Mouse (Mus musculus) limb, embryonic 10.5 days (tissue): ENCODE measurements around the gene Dclk3. TPM values are rescaled to one million over a fixed set of nuclear protein-coding genes. Genes with fewer than 3 reads are reported as not detected.

Experiments
- DNase-seq: peaks from one replicate; pipeline ENCODE4 v3.0.0-alpha.2; 2017; ENCODE audit warnings: low spot score
- H3K27ac ChIP-seq: fragments of 300-500 bp; sonication (generic); 2 replicates; pipeline ENCODE4 v1.5.1; 2016; ENCODE audit warnings: mild to moderate bottlenecking
- H3K27me3 ChIP-seq: fragments of 300-500 bp; sonication (generic); 2 replicates; pipeline ENCODE4 v1.6.1; 2016; ENCODE audit warnings: low read depth, mild to moderate bottlenecking; ENCODE audit not compliant: poor library complexity, severe bottlenecking
- H3K36me3 ChIP-seq: fragments of 300-500 bp; sonication (generic); 2 replicates; pipeline ENCODE4 v1.6.1; 2016; ENCODE audit warnings: mild to moderate bottlenecking, moderate library complexity
- H3K4me1 ChIP-seq: fragments of 300-500 bp; sonication (generic); 2 replicates; pipeline ENCODE4 v1.6.1; 2016
- H3K4me3 ChIP-seq: fragments of 300-500 bp; sonication (generic); 2 replicates; pipeline ENCODE4 v1.5.1; 2016; ENCODE audit warnings: mild to moderate bottlenecking, moderate library complexity
- H3K9me3 ChIP-seq: fragments of 300-500 bp; sonication (generic); replicated peaks from 2 replicates; pipeline ENCODE4 v1.6.1; 2016; ENCODE audit warnings: mild to moderate bottlenecking
- WGBS: fragments of 180-500 bp; shearing (Covaris S2); methylation state at CpG from one replicate; pipeline ENCODE4 v1.1.7; 2016; 5-methylcytosine and 5-hydroxymethylcytosine counted together
- polyA plus RNA-seq: library from polyadenylated mRNA; unstranded; fragments of >200 nt; fragmentation: Nextera tagmentation; extraction: Ambion mirVana; gene quantifications from 2 replicates; pipeline ENCODE4 v1.2.1, GENCODE M21; 2016

Dclk3 gene
- 0.20 and 0.31 TPM in 2 replicates for polyA plus RNA-seq

DNA sequence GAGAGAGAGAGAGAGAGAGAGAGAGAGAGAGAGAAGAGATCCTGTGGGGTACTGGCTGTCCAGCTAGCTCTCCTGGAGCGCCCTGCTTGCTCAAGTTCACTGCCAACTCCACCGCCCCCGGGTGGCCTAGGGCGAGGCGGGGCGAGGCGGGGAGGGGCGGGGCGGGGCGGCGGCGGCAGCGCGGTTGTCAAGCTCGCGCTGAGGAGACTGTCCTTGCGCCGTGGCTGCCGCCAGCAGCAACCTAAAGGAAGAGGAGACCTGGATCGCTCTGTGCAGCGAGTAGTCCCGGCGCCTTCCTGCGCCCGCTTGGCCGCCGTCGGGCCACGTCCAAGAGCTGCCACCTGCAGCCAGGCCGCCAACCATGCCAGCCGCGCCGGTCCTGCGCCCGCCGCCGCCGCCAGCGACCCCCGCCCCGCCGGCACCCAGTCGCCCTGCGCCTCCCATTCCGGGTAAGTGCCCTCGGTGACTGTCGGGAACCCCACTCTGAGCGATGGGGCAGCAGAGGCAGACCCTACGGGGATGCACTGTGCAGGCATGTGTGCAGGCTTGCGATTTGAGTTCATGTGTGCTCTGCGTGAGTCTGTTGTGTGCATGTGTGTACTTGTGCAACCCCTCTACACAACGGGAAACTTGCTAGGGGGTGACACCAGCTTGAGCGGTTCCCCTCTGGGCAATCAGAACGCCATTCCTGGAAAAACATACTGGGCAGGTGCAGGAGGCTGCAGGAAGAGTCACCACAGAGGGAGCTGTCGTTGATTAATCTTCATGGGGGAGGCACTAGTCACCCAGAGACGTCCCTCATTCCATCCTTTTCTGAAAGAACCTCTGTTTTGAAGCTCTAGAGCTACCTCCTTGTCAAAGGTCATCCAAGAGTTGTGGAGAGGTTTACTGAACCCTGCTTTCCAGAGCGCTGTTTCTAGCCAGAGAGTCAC lies at the start of gene Dclk3:
TSS of gene Dclk3 (plus strand) at position 178 of the 932 bp plus-strand sequence.
- H3K9me3 ChIP-seq: no peaks in the 10 kb centered on the region
- peaks cover 49% of the 10 kb centered on the region for H3K27me3 ChIP-seq
- WGBS: 5% methylated on average over 50 of the region's 57 CpGs

DNA sequence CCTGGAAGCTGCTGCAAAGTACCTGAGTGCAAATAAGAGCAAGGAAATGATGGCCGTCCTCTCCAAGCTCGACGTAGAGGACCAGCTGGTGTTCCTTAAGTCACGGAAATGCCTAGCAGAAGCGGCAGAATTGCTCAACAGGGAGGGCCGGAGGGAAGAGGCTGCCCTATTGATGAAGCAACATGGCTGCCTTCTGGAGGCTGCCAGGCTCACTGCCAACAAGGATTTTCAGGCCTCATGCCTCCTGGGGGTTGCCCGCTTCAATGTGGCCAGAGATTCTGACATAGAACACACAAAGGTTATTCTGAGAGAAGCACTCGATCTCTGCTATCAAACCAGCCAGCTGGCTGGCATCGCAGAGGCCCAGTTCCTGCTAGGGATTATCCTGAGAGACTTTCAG lies 48.9 kb upstream of the Dclk3 start:
- H3K4me3 ChIP-seq: no peak overlapping the region
- no peaks in the 10 kb centered on the region for H3K27me3 ChIP-seq
- DNase-seq: no peak
- no peak overlapping the region for H3K27ac ChIP-seq
- no peaks in the 10 kb centered on the region for H3K4me1 ChIP-seq
- H3K36me3 ChIP-seq: no peaks in the 10 kb centered on the region
- 92% methylated on average over 9 of the region's 9 CpGs for WGBS
- H3K9me3 ChIP-seq: no peaks in the 10 kb centered on the region

More for the DNA sequence above, at the start of gene Dclk3:
- H3K27ac ChIP-seq: peak within 1 kb of the TSS; percentile 5
- H3K4me3 ChIP-seq: peak within 1 kb of the TSS; percentile 58
- H3K36me3 ChIP-seq: no peaks in the 10 kb centered on the region
- H3K4me1 ChIP-seq: peaks cover 10% of the 10 kb centered on the region
- DNase-seq: peak; percentile 55

DNA sequence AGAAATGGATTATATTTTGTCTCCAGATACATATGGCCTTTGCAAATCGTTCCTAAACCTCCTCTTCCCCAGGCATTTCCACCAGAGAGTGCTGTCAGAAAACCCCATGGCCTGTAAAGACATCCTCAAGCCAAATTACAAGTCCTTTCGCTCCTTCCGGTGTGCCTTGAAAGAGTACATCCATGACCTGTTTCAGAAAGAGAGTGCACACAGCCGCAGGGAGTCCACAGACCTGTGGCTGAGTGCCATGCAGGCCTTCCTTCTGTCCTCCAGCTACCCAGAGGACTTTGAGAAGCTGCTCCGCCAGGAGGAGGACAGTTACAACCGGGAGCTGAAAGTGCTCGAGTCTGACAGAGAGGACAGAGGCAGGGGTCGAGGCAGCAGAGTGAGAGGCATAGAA lies 47.8 kb upstream of the Dclk3 start:
- Histone ChIP-seq H3K4me3 (no peak overlapping the region), H3K9me3 (no peaks in the 10 kb centered on the region), H3K36me3 (no peaks in the 10 kb centered on the region), H3K27ac (no peak overlapping the region), H3K27me3 (no peaks in the 10 kb centered on the region), H3K4me1 (no peaks in the 10 kb centered on the region)
- no peak for DNase-seq
- WGBS: 86% methylated on average over 8 of the region's 8 CpGs

DNA sequence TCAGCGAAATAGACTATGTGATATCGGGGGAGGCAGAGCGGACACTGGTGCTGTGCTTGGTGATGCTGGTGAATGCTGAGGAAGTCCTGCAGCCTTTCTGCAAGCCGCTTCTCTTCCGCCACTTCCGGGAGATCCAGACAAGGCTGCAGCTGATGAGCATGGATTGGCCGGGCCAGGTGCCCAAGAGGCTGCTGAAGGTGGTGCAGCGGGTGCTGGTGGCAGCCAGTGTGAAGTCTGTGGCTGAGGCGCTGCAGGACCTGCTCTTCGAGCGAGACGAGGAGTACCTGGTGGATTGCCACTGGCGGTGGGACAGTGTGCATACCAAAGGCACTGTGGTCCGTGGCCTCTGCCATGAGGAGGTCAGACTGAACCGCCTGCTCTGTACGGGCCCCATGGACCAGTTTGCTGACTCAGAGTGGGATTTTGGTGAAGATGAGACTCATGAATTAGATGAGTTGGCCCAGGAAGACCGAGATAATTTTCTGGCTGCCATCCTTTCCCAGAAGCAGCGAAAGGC lies 46.9 kb upstream of the Dclk3 start:
- WGBS: 88% methylated on average over 18 of the region's 18 CpGs

DNA sequence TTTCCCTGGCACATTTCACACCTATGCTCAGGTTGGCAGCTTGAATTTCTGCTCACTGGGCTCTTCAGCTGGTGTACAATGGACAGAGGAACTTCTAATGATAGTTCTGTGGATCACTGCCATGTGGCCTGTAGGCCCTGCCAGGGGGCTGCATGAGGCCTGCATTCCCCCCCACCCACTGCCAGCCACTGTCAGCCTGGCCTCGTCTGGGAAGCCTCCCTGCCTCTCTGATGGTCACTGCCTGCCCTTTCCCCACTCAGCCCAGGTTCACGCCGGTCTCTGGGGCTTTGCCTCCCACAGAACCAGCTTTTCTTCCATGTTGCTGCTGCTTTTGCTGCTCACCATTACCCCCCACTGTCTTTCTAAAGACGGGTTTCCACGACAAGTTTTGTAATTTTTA lies 43.6 kb upstream of the Dclk3 start:
- 76% methylated on average over 5 of the region's 5 CpGs for WGBS
- H3K4me3 ChIP-seq: no peak overlapping the region
- no peaks in the 10 kb centered on the region for H3K27me3 ChIP-seq
- H3K9me3 ChIP-seq: no peaks in the 10 kb centered on the region
- DNase-seq: no peak
- H3K36me3 ChIP-seq: no peaks in the 10 kb centered on the region
- H3K4me1 ChIP-seq: no peaks in the 10 kb centered on the region
- no peak overlapping the region for H3K27ac ChIP-seq

More for the DNA sequence above, 46.9 kb upstream of the Dclk3 start:
- Histone ChIP-seq H3K4me1 (no peaks in the 10 kb centered on the region), H3K9me3 (no peaks in the 10 kb centered on the region), H3K4me3 (no peak overlapping the region), H3K36me3 (no peaks in the 10 kb centered on the region), H3K27me3 (no peaks in the 10 kb centered on the region), H3K27ac (no peak overlapping the region)
- DNase-seq: peak; percentile 27

DNA sequence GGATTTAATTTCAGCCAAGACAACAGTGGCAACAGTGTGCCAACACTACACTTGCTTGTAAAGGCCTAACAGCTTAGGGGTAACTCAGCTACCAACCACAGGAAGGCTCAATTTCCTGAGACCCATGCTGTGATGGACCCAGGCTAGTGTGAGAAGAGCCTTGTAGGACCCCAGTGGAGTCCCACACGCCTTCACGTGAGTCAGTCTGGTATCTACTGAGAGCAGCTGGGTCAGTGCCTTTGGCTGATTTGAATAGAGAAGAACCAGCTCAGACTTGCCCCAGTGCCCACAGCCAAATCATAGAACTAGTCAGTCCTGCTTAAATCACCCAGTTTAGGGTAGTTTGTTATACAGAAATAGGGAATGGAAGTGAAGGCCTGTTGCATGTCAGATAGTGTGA lies 40.8 kb upstream of the Dclk3 start:
- WGBS: 77% methylated on average over 2 of the region's 2 CpGs
- Histone ChIP-seq H3K4me1 (no peaks in the 10 kb centered on the region), H3K27ac (no peak overlapping the region), H3K9me3 (no peaks in the 10 kb centered on the region), H3K4me3 (no peak overlapping the region), H3K36me3 (no peaks in the 10 kb centered on the region), H3K27me3 (no peaks in the 10 kb centered on the region)
- DNase-seq: no peak

DNA sequence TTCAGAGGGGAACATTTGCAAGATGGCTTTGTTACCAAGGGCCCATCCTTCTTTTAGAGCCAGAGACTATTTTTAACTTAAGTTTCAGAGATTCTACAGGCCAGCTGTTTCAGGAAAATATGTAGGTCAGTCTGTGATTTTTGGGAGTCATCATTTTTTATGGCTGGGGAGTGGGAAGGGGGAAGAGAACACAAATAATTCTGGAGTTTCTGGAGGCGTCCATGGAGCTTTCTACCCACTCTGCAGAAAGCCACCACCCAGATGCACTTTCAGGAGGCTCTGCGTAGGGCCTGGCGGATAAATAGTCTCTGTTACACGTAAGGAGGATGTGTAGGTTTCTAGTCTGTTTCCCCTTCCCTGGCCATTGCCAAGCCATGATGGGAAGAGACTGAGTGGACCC lies 38.8 kb upstream of the Dclk3 start:
- H3K9me3 ChIP-seq: no peaks in the 10 kb centered on the region
- 91% methylated on average over 4 of the region's 4 CpGs for WGBS
- no peaks in the 10 kb centered on the region for H3K36me3 ChIP-seq
- no peak for DNase-seq
- no peak overlapping the region for H3K4me3 ChIP-seq
- no peaks in the 10 kb centered on the region for H3K4me1 ChIP-seq
- no peaks in the 10 kb centered on the region for H3K27me3 ChIP-seq
- no peak overlapping the region for H3K27ac ChIP-seq

DNA sequence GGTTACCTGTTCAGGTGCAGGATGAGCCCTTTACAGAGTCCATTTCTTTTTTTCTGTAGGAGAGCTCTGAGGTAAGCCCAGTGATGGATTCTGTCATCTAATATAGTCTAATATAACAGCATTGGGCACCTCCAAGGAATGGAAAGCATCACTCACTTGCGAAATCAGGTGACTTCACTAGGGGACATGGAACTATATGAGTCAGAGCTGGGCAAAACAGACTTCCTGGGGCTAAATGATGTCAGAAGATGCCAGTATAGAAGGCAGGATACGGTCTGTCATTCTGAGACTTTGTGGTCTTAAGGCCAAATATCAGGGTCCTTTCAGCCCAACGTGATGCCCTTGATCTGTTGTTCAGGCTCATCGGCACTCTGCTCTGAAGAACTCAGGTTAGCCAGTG lies 35.7 kb upstream of the Dclk3 start:
- no peaks in the 10 kb centered on the region for H3K4me1 ChIP-seq
- H3K9me3 ChIP-seq: no peaks in the 10 kb centered on the region
- no peak for DNase-seq
- H3K36me3 ChIP-seq: no peaks in the 10 kb centered on the region
- H3K27me3 ChIP-seq: no peaks in the 10 kb centered on the region
- no peak overlapping the region for H3K4me3 ChIP-seq
- H3K27ac ChIP-seq: no peak overlapping the region
- WGBS: 89% methylated on average over 4 of the region's 4 CpGs

DNA sequence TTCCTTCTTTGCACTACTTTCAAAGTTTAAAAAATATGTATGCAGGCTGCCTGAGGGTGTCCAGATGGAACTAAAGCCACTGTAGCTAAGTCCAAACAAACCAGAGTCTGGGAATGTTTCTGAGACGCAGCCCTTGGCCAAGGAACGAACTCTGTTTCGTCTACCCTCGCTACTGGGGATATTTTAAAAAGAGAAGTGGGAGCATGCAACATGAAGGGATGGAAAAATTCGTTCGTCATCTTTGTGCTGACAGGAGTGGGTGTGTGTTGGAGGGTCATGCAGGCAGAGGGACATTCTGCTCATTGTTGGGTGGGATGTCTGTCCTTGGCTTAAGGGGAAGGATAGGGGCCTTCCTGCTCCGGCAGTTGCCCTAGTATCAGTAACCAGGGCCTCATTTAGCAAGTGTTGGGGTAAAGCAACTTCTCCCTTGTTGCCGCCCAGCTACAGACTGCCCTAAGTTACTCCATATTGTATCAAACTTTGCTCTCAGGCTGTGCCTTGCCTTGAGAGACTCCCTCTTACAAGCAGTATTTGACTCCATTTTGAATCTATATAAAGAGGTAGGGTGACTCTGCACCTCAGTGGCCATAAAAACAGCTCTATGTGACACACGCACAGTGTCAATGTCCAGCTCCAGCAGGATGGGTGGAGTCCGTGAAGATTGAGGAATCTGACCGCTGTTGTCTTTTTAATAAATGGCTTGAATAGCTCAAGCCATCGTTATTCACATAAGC lies 34.4 kb upstream of the Dclk3 start:
- H3K4me1 ChIP-seq: no peaks in the 10 kb centered on the region
- no peaks in the 10 kb centered on the region for H3K27me3 ChIP-seq
- H3K36me3 ChIP-seq: no peaks in the 10 kb centered on the region
- DNase-seq: no peak
- no peak overlapping the region for H3K4me3 ChIP-seq
- 91% methylated on average over 12 of the region's 12 CpGs for WGBS
- H3K27ac ChIP-seq: no peak overlapping the region
- H3K9me3 ChIP-seq: no peaks in the 10 kb centered on the region

DNA sequence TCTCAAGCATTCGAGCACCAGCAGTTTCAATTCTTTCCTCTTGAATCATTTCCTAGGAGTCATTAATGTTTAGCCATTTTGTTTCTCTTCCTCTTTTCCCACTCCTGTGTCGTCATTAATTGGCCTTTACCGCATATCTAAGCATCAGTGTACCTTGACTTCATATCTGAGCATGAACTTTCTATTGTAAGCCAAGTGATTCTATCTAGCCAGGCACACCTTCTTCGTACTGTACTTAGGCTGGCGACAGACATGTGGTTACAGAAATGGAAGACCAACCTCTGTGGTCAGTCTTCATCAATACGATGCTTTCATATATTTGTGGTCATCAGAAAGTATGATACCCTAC lies 33.8 kb upstream of the Dclk3 start:
- H3K36me3 ChIP-seq: no peaks in the 10 kb centered on the region
- H3K27ac ChIP-seq: no peak overlapping the region
- no peaks in the 10 kb centered on the region for H3K9me3 ChIP-seq
- no peak overlapping the region for H3K4me3 ChIP-seq
- no peak for DNase-seq
- H3K27me3 ChIP-seq: no peaks in the 10 kb centered on the region
- no peaks in the 10 kb centered on the region for H3K4me1 ChIP-seq
- 91% methylated on average over 6 of the region's 6 CpGs for WGBS

DNA sequence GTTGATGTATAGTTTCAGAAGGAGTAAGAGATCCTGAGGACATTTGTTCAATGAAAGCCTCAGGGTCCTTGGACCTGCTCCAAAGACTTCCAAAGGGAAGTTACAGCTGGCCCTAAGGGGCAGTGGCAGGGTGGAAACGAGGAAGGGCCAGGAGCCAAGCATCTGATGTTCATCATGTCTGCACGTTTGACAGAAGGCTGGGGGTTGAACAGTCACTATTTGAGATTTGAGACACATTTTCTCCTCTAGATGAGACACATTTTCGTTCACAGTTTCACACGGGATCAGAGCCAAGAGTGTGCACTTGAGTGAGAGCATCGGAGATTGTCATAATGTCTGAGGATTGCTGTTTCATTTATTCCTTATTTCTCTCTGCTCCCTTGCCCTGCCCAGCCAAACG lies 30.9 kb upstream of the Dclk3 start:
- Histone ChIP-seq H3K36me3 (no peaks in the 10 kb centered on the region), H3K4me1 (no peaks in the 10 kb centered on the region), H3K4me3 (no peak overlapping the region), H3K27ac (no peak overlapping the region), H3K9me3 (no peaks in the 10 kb centered on the region), H3K27me3 (no peaks in the 10 kb centered on the region)
- WGBS: 85% methylated on average over 6 of the region's 6 CpGs
- no peak for DNase-seq

DNA sequence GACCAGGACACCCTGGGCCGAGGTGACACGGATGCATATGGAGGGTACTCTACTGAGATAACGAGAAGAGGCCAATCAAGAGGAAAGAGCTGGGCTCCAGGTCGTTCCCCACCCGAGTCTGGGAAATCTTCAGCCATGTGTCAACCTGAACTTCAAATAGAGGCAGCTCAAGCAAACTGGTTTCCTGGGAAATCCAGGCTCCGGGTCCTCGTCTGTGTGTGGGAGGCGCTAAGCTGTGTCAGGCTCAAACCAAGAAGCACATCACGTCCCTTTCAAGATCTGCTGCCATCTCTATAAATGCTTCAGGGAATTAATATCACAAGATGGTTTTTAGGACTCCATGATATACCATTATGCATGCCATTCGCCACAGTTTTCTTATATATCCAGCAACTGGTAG lies 30.5 kb upstream of the Dclk3 start:
- H3K27me3 ChIP-seq: no peaks in the 10 kb centered on the region
- H3K4me1 ChIP-seq: no peaks in the 10 kb centered on the region
- no peaks in the 10 kb centered on the region for H3K36me3 ChIP-seq
- no peak overlapping the region for H3K4me3 ChIP-seq
- H3K9me3 ChIP-seq: no peaks in the 10 kb centered on the region
- DNase-seq: no peak
- 82% methylated on average over 10 of the region's 10 CpGs for WGBS
- no peak overlapping the region for H3K27ac ChIP-seq

DNA sequence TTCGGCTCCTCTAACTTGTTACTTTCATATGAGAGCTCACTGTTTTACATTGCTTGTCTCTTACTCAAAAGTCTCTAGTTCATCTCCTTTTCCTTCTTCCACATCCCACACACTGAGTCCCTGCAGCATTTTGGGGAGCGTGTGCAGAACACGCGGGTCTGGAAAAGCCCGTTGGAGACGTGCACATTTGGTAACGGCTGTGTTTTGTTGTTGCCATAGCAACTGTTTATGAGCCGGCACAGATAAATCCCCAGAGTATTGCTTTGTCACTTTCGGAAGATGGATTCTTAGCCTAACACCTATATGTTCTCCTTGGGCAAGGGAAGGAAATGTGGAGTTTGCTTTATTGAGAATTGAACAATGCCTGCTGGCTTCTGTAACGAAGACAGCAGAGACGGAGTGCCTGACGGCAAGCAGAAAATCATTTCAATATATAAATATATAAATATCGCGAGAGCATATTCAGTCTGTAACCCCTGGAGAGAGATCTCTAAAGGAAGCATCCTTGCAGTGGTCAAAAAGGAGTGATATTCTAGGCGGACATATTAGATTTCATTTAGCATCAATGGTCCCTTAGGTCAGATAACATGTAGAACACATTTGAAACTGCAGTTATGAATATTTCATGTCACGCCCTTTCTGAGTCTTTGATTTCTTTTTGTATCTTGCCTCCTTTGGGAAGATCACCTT lies 26.3 kb upstream of the Dclk3 start:
- Histone ChIP-seq H3K36me3 (no peaks in the 10 kb centered on the region), H3K27ac (no peak overlapping the region), H3K9me3 (no peaks in the 10 kb centered on the region), H3K27me3 (no peaks in the 10 kb centered on the region), H3K4me3 (no peak overlapping the region), H3K4me1 (no peaks in the 10 kb centered on the region)
- no peak for DNase-seq
- WGBS: 91% methylated on average over 16 of the region's 16 CpGs
